Mouse (Mus musculus) neural tube, embryonic 12.5 days (tissue): ENCODE measurements around the gene Tmem94. TPM values are rescaled to one million over a fixed set of nuclear protein-coding genes. Genes with fewer than 3 reads are reported as not detected.

ENCODE experiments used
- ATAC-seq: fragments of 200-750 bp; cut with Nextera tagmentation; 2 replicates; pipeline ENCODE4 v1.8.0; 2017; ENCODE audit warnings: low read depth, mild to moderate bottlenecking, moderate TSS enrichment, moderate library complexity; ENCODE audit not compliant: low FRiP score
- H3K27ac ChIP-seq: fragments of 300-500 bp; sonication (generic); 2 replicates; pipeline ENCODE4 v1.5.1; 2016
- H3K27me3 ChIP-seq: fragments of 300-500 bp; sonication (generic); replicated peaks from 2 replicates; pipeline ENCODE4 v1.6.1; 2016; ENCODE audit warnings: mild to moderate bottlenecking
- H3K36me3 ChIP-seq: fragments of 300-500 bp; sonication (generic); 2 replicates; pipeline ENCODE4 v1.6.1; 2016; ENCODE audit warnings: mild to moderate bottlenecking
- H3K4me1 ChIP-seq: fragments of 300-500 bp; sonication (generic); 2 replicates; pipeline ENCODE4 v1.6.1; 2016
- H3K4me2 ChIP-seq: fragments of 300-500 bp; sonication (generic); replicated peaks from 2 replicates; pipeline ENCODE4 v1.6.1; 2016; ENCODE audit warnings: mild to moderate bottlenecking
- H3K4me3 ChIP-seq: fragments of 300-500 bp; sonication (generic); 2 replicates; pipeline ENCODE4 v1.5.1; 2016
- H3K9ac ChIP-seq: fragments of 300-500 bp; sonication (generic); 2 replicates; pipeline ENCODE4 v1.6.1; 2016; ENCODE audit warnings: mild to moderate bottlenecking
- H3K9me3 ChIP-seq: fragments of 300-500 bp; sonication (generic); 2 replicates; pipeline ENCODE4 v1.6.1; 2016; ENCODE audit warnings: mild to moderate bottlenecking
- WGBS: fragments of 180-500 bp; shearing (Covaris S2); methylation state at CpG from one replicate; pipeline ENCODE4 v1.1.7; 2016; 5-methylcytosine and 5-hydroxymethylcytosine counted together
- polyA plus RNA-seq: library from polyadenylated mRNA; unstranded; fragments of >200 nt; fragmentation: Nextera tagmentation; extraction: Ambion mirVana; gene quantifications from 2 replicates; pipeline ENCODE4 v1.2.1, GENCODE M21; 2016

Gene Tmem94
- polyA plus RNA-seq, 1 experiment from 2014 or later = 34.7 TPM

DNA sequence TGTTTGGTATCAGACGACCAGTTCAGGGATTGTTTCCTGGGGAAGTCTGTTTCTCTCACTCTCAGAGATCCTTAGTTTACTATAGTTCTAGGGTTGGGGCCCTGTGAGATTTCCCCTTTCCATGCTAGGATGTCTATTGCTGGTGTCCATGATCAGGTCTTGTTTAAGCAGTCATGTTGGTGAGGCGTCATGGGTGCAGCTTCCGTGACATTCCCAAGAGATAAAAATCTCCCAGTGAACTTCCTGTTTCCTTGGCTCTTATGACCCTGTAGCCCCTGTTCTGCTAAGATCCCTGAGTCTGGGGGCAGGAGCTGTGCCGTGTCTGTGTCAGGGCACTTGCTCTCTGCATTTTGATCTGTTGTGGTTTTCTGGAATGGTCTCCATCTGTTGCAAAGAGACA, 9.4 kb downstream of the Tmem94 start:
- Histone ChIP-seq H3K36me3 (peaks cover 8% of the 10 kb centered on the region), H3K4me3 (no peak overlapping the region), H3K4me2 (no peak overlapping the region), H3K9me3 (no peaks in the 10 kb centered on the region), H3K27me3 (no peaks in the 10 kb centered on the region), H3K4me1 (peaks cover 42% of the 10 kb centered on the region), H3K9ac (no peak overlapping the region), H3K27ac (no peak overlapping the region)
- ATAC-seq = no peak
- 72% methylated on average over 4 of the region's 4 CpGs for WGBS

DNA sequence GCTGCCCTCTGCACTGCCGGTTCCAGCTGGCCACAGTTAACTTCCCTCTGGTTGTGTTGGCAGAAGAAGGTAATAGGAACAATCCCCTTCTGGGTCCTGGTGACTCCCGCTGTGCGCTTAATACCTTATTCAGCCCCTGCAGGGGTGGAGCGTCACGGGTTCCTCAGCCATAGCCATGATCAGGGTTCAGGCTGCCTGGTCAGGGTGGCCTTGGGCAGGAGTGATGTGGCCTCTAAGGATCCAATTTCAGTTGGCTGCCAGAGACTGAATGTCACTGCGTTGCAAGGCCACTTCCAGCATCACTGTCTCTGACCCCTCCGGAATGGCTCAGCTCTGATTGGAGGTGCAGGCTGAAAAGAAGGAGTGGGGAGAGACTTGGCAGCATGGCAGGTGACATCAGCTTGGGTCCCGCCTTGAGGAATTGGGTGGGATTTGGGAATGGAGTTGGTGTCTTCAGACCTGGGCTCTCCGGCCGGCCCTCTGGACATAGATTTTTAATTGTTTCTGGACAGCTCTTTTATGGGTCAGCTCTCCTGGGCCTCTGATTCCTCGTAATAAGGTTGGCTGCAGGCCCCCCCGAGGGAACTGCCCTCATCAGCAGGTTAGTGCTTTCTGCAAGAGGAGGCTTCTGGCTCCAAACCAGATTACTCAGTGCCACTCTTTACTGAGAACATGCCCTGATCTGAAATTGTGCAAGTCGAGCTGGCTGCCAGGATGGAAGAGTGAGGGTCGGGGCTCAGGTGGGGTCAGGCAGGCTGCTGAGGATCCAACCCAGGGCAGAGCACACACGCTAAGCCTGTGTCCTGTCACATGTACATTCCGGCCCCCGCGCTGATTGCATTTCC, 10.8 kb downstream of the Tmem94 start:
- Histone ChIP-seq H3K36me3 (peaks cover 8% of the 10 kb centered on the region), H3K9me3 (no peaks in the 10 kb centered on the region), H3K4me1 (peaks cover 50% of the 10 kb centered on the region), H3K27ac (no peak overlapping the region), H3K4me2 (no peak overlapping the region; the same call in 1 of the 2 replicates), H3K27me3 (no peaks in the 10 kb centered on the region), H3K9ac (no peak overlapping the region), H3K4me3 (no peak overlapping the region)
- 46% methylated on average over 18 of the region's 18 CpGs for WGBS
- no peak for ATAC-seq

DNA sequence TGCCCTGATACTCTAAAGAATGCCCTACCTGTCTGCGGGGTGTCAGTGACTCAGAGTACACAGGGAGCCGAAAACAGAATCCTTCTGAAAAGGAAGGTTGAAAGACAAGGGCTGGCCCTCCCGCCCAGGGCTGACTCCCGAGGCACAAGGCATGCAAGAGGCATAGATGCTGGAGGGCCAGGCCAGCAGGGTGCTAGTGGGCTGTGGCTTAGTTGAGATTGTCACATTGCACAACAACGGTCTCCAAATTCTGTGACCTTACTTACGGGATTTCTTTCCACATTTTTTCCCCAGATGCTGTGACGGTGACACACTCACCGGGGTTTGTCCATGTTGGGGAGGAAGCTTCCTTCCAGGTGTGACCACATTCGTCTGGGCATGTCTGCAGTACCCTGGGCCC, 11.7 kb downstream of the Tmem94 start:
- ATAC-seq = no peak
- Histone ChIP-seq H3K36me3 (peaks cover 8% of the 10 kb centered on the region), H3K27ac (no peak overlapping the region), H3K9ac (no peak overlapping the region), H3K4me1 (peaks cover 58% of the 10 kb centered on the region), H3K4me2 (no peak overlapping the region), H3K4me3 (no peak overlapping the region), H3K9me3 (no peaks in the 10 kb centered on the region), H3K27me3 (no peaks in the 10 kb centered on the region)
- WGBS = 63% methylated on average over 9 of the region's 9 CpGs

DNA sequence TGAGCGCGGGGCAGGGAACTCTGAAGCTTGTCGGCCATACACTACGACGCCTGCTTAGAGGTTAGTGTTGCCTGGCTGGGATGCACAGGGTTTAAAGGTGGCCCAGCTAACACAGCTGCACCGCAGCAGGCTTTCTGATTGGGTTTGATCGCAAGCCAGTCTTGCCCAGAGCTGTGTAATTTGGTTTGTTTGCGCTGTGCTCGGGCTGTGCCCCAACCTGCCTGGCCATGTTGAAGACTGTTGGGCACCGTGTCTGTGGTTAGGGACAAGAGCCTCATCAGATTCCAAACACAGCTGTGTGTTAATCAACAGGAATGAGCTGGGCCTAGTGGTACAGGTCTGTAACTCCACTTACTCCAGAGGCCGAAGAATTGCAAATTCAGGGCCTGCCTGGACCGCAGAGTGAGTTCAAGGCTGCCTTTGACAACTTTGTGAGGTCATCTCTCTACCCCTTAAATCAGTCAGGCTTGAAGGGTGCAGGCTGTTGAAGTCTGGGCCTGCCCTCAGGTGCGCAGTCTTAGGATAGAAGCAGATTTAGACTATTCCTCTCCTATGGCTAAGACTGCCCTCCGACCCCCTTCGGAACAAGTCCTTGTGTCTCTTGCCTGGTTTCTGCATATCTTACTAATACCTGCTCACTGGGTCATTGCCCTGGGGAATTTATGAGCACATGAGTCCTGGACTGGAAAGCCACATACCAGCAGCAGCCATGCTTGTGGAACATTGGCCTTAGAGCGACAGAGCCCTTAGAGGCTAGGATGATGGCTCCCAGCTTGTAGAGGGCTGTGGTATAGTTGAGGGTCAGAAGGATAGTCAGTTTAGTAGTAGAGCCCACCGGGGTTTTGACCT, 12.5 kb downstream of the Tmem94 start:
- no peak overlapping the region for H3K4me2 ChIP-seq
- peaks cover 8% of the 10 kb centered on the region for H3K36me3 ChIP-seq
- WGBS = 83% methylated on average over 17 of the region's 17 CpGs
- no peak overlapping the region for H3K9ac ChIP-seq
- no peaks in the 10 kb centered on the region for H3K27me3 ChIP-seq
- no peak overlapping the region for H3K27ac ChIP-seq
- no peak overlapping the region for H3K4me3 ChIP-seq
- peaks cover 58% of the 10 kb centered on the region for H3K4me1 ChIP-seq
- ATAC-seq = no peak
- H3K9me3 ChIP-seq = no peaks in the 10 kb centered on the region

DNA sequence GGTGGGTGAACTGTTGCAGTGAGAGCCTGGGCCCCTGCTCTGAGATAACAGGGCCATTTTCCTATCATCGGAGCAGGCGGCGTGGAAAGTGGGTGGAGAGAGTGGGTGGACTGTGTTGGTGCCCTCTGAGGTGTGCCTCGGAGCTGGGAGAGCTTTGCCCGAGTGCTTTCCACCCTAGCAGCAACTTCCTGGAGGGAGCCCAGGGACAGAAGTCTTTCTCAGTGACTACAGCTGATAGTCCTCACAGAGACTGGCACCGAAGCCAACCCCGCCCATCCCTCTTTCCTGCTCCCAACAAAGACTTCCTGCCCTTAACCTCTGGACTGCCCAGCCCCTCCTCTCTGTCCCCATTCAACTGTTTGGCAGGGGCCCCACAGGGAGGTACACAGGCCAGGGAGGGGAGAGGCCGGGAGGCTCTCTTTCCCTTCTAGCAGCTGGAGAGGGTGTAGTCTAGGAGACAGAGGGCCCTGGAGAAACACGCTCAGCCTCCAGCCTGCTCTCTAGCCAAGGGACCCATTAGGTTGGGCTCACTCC, 13.9 kb downstream of the Tmem94 start:
- H3K4me3 ChIP-seq = no peak overlapping the region
- H3K36me3 ChIP-seq = peaks cover 8% of the 10 kb centered on the region
- peaks cover 63% of the 10 kb centered on the region for H3K4me1 ChIP-seq
- no peaks in the 10 kb centered on the region for H3K9me3 ChIP-seq
- no peaks in the 10 kb centered on the region for H3K27me3 ChIP-seq
- ATAC-seq = peak; percentile 84
- H3K4me2 ChIP-seq = peak overlapping the region; percentile 53
- 4% methylated on average over 9 of the region's 9 CpGs for WGBS
- H3K27ac ChIP-seq = peak overlapping the region; percentile 65
- H3K9ac ChIP-seq = no peak overlapping the region

DNA sequence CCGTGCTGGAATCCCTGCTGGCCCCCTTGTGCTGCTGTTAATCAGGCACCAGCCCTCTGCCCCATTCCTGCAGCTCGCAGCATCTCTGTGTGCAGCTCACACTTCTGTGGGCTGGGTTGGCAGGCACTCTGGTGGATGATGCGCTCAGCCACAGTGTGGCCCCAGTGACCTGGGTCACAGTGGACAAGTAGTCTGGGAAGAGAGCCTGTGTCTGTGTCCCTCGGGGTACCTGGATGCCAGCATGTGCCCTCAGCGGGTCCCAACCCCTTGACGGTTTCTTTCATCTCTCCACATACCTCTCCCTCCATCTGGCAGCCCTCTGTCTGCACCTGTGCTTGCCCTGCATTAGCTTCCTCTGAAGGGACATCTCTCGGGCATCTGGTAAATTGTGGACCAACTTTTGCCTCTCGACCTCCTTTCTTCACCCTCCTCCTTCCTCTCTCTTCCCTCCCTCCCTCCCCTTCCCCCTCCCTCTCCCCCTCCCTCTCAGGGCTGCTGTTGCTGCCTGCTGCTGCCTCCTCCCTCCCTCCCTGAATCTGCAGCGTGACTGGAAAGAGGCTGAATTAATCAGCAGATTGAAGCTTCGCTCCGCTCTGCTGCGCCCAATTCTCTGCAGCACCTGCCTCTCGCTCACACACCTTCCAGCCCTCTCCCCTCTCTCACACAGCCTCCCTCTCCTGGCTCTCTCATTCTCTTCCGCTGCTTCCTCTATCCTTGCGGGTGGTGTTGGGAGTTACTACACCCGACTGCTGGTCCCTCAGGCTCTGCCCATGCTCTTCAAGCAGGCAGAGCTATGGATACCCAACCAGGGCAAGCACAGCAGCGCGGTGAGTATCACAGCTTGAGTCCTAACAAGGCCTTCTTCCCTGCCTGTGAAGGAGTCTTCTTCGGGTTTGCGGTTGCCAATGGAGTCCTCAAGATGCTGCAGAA, 15.2 kb downstream of the Tmem94 start:
- Histone ChIP-seq H3K27me3 (no peaks in the 10 kb centered on the region), H3K4me2 (peak overlapping the region; percentile 53), H3K4me3 (peak overlapping the region; percentile 11), H3K9ac (peak overlapping the region; percentile 42), H3K9me3 (no peaks in the 10 kb centered on the region), H3K27ac (peak overlapping the region; percentile 54), H3K4me1 (peaks cover 63% of the 10 kb centered on the region), H3K36me3 (peaks cover 10% of the 10 kb centered on the region)
- peak; percentile 67 for ATAC-seq
- 12% methylated on average over 20 of the region's 20 CpGs for WGBS

DNA sequence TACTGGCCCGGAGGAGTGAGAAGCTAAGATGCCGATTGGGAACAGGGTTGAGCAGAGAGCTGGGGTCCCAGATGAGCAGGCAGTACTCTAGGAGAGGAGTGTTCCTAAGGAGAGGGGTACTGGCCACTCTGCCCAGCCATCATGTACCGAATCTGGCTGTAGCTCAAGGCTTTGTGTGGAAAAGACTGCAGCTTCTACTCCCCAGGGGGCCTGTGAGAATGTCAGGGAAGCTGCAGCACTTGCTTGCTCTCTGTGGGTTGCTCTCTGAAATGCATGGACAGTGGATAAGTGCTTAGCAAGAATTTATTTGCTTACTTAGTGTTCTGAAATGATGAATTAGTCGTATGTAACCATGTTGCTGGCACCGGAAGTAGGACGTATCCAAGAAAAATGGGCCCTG, 21.2 kb downstream of the Tmem94 start:
- H3K27ac ChIP-seq = no peak overlapping the region

DNA sequence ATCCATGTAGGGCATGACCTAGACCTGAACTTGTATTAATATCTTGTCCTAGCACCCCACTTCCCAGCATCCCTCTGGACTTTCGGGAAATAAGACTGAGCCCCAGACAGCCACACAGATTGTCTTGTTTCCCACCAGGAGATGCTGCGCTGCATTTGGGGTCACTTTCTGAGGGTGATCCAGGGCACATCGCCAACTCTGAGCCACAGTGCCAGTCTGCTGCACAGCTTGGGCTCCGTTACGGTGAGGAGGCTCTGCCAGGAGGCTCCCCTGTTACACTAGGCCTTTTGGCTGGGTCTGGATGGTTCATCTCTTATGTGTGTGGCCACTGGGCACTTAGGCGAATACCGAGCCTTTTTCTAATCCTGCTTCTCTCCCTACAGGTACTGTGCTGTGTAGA, 24.6 kb downstream of the Tmem94 start:
- no peak overlapping the region for H3K4me2 ChIP-seq
- no peaks in the 10 kb centered on the region for H3K9me3 ChIP-seq
- no peak overlapping the region for H3K4me3 ChIP-seq
- ATAC-seq = no peak
- WGBS = 97% methylated on average over 7 of the region's 7 CpGs
- H3K27me3 ChIP-seq = no peaks in the 10 kb centered on the region
- H3K36me3 ChIP-seq = peaks cover 90% of the 10 kb centered on the region
- H3K27ac ChIP-seq = no peak overlapping the region
- peaks cover 9% of the 10 kb centered on the region for H3K4me1 ChIP-seq
- no peak overlapping the region for H3K9ac ChIP-seq

More for the DNA sequence above, 21.2 kb downstream of the Tmem94 start:
- H3K9ac ChIP-seq = no peak overlapping the region
- H3K27me3 ChIP-seq = no peaks in the 10 kb centered on the region
- peaks cover 57% of the 10 kb centered on the region for H3K36me3 ChIP-seq
- 68% methylated on average over 6 of the region's 6 CpGs for WGBS
- no peaks in the 10 kb centered on the region for H3K9me3 ChIP-seq
- H3K4me3 ChIP-seq = no peak overlapping the region
- ATAC-seq = no peak
- H3K4me2 ChIP-seq = no peak overlapping the region
- peaks cover 18% of the 10 kb centered on the region for H3K4me1 ChIP-seq

DNA sequence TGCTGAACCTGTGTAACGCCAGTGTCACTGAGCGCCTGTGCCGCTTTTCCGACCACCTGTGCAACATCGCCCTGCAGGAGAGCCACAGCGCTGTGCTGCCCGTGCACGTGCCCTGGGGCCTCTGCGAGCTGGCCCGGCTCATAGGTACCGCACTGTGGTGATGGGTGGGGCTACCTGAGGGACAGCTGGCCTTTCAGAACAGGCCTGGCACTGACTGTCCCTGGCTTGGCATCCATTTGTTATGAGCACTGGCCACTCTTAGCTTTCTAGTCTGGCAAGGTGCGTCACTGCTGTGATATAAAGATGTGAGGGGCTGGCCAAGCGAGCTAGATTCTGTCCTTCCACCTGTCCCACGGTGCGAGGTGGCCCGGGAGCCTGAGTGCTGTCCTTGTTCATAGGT, 26.7 kb downstream of the Tmem94 start:
- Histone ChIP-seq H3K4me1 (no peaks in the 10 kb centered on the region), H3K4me2 (no peak overlapping the region), H3K9ac (no peak overlapping the region), H3K9me3 (no peaks in the 10 kb centered on the region), H3K27ac (no peak overlapping the region), H3K27me3 (no peaks in the 10 kb centered on the region), H3K36me3 (peaks cover 97% of the 10 kb centered on the region), H3K4me3 (no peak overlapping the region)
- no peak for ATAC-seq
- 94% methylated on average over 16 of the region's 16 CpGs for WGBS

DNA sequence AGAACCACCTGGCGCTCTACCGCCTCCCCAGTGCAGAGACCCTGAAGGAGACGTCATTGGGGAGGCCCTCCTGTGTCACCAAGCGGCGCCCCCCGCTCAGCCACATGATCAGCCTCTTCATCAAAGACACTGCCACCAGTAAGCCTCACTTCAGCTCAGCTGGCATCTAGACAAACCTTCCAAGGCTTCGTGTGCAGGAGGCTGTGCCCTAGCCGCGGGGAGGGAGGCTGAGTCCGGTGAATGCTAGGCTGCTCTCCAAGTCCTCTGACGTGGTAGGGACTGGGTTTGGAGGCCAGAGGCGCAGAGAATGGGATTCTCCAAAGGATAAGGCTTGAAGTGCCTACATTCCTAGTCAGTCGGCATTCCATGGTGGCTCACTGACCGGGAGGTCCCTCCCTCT, 27.1 kb downstream of the Tmem94 start:
- ATAC-seq = no peak
- Histone ChIP-seq H3K27ac (no peak overlapping the region), H3K4me2 (no peak overlapping the region), H3K27me3 (no peaks in the 10 kb centered on the region), H3K4me1 (no peaks in the 10 kb centered on the region), H3K36me3 (peaks cover 97% of the 10 kb centered on the region), H3K4me3 (no peak overlapping the region), H3K9me3 (no peaks in the 10 kb centered on the region), H3K9ac (no peak overlapping the region)
- WGBS = 88% methylated on average over 14 of the region's 14 CpGs

DNA sequence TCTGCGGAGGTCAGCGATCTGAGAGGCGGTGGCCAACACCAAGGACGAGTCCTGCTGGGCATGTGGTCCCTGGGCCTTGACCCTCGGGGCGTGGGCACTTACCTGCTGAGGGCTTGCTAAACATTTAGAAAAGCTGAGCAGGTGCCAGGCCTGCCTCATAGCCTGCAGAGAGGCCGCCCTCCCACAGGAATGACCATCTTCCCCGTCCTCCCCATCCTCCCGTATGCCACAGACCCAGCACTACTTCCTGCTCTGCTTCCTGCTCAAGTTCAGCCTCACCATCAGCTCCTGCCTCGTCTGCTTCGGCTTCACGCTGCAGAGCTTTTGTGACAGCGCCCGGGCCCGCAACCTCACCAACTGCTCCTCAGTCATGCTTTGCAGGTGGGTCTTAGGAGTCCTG, 31.7 kb downstream of the Tmem94 start:
- H3K36me3 ChIP-seq = peaks cover 99% of the 10 kb centered on the region
- no peak overlapping the region for H3K9ac ChIP-seq
- WGBS = 85% methylated on average over 15 of the region's 15 CpGs
- ATAC-seq = no peak
- no peak overlapping the region for H3K27ac ChIP-seq
- no peaks in the 10 kb centered on the region for H3K4me1 ChIP-seq
- H3K9me3 ChIP-seq = no peaks in the 10 kb centered on the region
- H3K4me3 ChIP-seq = no peak overlapping the region
- H3K27me3 ChIP-seq = no peaks in the 10 kb centered on the region
- no peak overlapping the region for H3K4me2 ChIP-seq
